Mouse (Mus musculus) kidney, adult 2 months (tissue): Measurements from ENCODE around the gene Catsperg1. TPM values are rescaled to one million over a fixed set of nuclear protein-coding genes. Genes with fewer than 3 reads are reported as not detected.

Experiments used
- DNase-seq: peaks from one replicate; pipeline ENCODE4 v3.0.0; 2021
- H3K27ac ChIP-seq: fragments of 200-500 bp; 2 replicates; pipeline ENCODE4 v1.5.1; 2012; ENCODE audit warnings: low read depth, low read length, control low read depth, inconsistent platforms; ENCODE audit not compliant: insufficient read depth
- H3K27me3 ChIP-seq: fragments of 200-500 bp; replicated peaks from 2 replicates; pipeline ENCODE4 v1.6.1; 2012; ENCODE audit warnings: mild to moderate bottlenecking, moderate library complexity, low read length, inconsistent platforms; ENCODE audit not compliant: control insufficient read depth, insufficient read depth
- H3K36me3 ChIP-seq: fragments of 200-500 bp; 2 replicates; pipeline ENCODE4 v1.6.1; 2012; ENCODE audit warnings: mild to moderate bottlenecking, moderate library complexity, low read length, inconsistent platforms; ENCODE audit not compliant: control insufficient read depth, insufficient read depth
- H3K4me1 ChIP-seq: fragments of 200-500 bp; 2 replicates; pipeline ENCODE4 v1.6.1; 2011; ENCODE audit warnings: low read length; ENCODE audit not compliant: control insufficient read depth, insufficient read depth
- H3K4me3 ChIP-seq: fragments of 200-500 bp; 2 replicates; pipeline ENCODE4 v1.5.1; 2011; ENCODE audit warnings: mild to moderate bottlenecking, low read depth, low read length, control low read depth; ENCODE audit not compliant: insufficient read depth
- CTCF ChIP-seq: fragments of 200-500 bp; conservative IDR thresholded peaks from 2 replicates; pipeline ENCODE4 v1.5.1; 2011; ENCODE audit warnings: low read depth, mild to moderate bottlenecking, control low read depth, low read length, moderate library complexity, mixed read lengths; ENCODE audit not compliant: insufficient read depth, insufficient read length
- POLR2A ChIP-seq: fragments of 200-500 bp; IDR thresholded peaks from one replicate; pipeline ENCODE4 v1.6.1; 2011; ENCODE audit warnings: low read depth, low read length, control low read depth
- WGBS: fragments of 180-500 bp; shearing (Covaris S2); methylation state at CpG from one replicate; pipeline ENCODE4 v1.1.7; 2018; 5-methylcytosine and 5-hydroxymethylcytosine counted together
- polyA plus RNA-seq: library from polyadenylated mRNA; depleted of rRNA; stranded (reverse); fragments of >200 nt; gene quantifications from 2 replicates; pipeline ENCODE4 v1.2.3, GENCODE M21; 2012; rRNA removed

The Catsperg1 gene
- polyA plus RNA-seq, result 0.86 and 1.1 TPM in 2 replicates

DNA sequence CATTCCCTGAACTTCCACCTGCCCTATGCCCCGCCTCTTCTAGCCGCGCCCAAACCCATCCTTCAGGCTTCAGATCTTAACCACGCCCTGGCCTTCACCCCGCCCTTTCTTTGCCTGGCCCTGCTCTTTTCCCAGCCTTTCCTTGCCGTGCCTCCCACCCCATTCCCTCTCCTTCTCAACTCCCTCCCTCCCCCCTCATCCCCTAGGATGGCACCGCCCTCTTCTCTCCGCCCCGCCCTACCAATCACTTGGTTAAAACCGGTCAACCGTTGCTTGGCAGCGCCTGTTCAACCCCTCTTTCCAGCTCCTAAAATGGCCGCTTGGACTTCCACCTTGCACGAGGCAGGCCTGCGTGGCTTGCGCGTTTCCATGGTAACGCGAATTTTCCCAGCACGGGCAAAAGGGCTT is at the start of gene Catsperg1:
TSS of gene Catsperg1 (minus strand) at position 361 of the 408 bp plus-strand sequence.
- Histone ChIP-seq H3K27me3 (no peaks in the 10 kb centered on the region), H3K4me1 (no peaks in the 10 kb centered on the region), H3K36me3 (no peaks in the 10 kb centered on the region), H3K4me3 (no peak within 1 kb of the TSS), H3K27ac (no peak within 1 kb of the TSS)
- 13% methylated on average over 20 of the region's 20 CpGs for WGBS
- peak; percentile 67 for DNase-seq
- TF ChIP-seq CTCF (no peak), POLR2A (no peak)

DNA sequence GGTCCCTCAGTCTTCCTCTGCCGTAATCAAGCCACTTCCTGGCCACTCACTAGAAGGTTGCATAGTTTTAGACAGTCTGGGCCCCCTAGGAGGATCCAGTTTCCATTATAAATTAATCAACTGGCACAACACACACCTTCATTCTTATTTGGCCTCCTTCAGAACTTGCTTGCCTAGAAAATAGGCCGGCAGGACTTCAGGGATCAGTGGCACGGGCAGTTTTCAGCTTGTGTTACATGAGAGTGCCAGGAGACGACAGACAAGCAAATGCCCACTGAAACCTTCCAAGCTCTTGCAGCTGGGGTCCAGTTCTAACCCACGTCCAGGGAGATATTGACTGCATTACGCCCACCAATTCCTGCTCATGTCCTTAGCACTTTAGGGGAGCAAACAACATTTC is 48.3 kb upstream of the Catsperg1 start:
- peaks cover 41% of the 10 kb centered on the region for H3K4me1 ChIP-seq
- no peak overlapping the region for H3K4me3 ChIP-seq
- WGBS, result 38% methylated on average over 6 of the region's 6 CpGs
- peak overlapping the region; percentile 44; the same call in 1 of the 2 replicates for H3K27ac ChIP-seq
- TF ChIP-seq CTCF (no peak), POLR2A (no peak)
- H3K36me3 ChIP-seq, result no peaks in the 10 kb centered on the region
- no peaks in the 10 kb centered on the region for H3K27me3 ChIP-seq
- DNase-seq, result peak; percentile 84

- no peak for DNase-seq
- H3K4me3 ChIP-seq, result no peak overlapping the region
- no peaks in the 10 kb centered on the region; the same call in 1 of the 2 replicates for H3K36me3 ChIP-seq
- no peaks in the 10 kb centered on the region for H3K27me3 ChIP-seq
- no peak overlapping the region for H3K27ac ChIP-seq
- H3K4me1 ChIP-seq, result peaks cover 24% of the 10 kb centered on the region
- 74% methylated on average over 10 of the region's 10 CpGs for WGBS
- TF ChIP-seq CTCF (no peak), POLR2A (no peak)
These were observed 46.2 kb upstream of the Catsperg1 start for GRCm38 (mm10) chr7:29259781-29260730.

DNA sequence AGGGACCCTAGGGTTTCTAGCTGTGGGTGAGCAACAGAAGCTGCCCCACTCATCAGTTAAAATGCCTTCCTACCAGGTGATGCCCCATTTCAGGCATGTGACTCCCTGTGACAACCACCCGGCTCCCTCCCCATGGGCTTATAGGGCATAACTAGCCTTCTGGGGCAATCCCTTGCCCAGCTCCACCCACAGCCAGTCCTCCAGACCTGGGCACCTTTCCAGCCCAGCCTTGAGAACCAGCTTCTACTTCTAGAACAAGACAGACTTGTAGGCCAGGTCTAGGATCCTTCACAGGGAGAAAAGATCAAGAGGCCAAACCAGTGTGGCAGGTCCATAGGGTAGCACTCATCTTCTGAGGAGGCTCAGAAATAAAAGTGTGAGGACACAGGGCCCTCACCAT is 43.5 kb upstream of the Catsperg1 start:
- TF ChIP-seq POLR2A (no peak), CTCF (no peak)
- Histone ChIP-seq H3K36me3 (no peaks in the 10 kb centered on the region; the same call in 1 of the 2 replicates), H3K4me3 (no peak overlapping the region), H3K4me1 (peaks cover 14% of the 10 kb centered on the region), H3K27me3 (no peaks in the 10 kb centered on the region), H3K27ac (no peak overlapping the region; the same call in 1 of the 2 replicates)
- WGBS, result 31% methylated on average over 1 of the region's 1 CpGs
- DNase-seq, result peak; percentile 92

- Histone ChIP-seq H3K27me3 (no peaks in the 10 kb centered on the region), H3K4me1 (peaks cover 12% of the 10 kb centered on the region; the same call in 1 of the 2 replicates), H3K27ac (no peak overlapping the region), H3K4me3 (no peak overlapping the region), H3K36me3 (no peaks in the 10 kb centered on the region; the same call in 1 of the 2 replicates)
- DNase-seq, result peak; percentile 28
- no peak for TF ChIP-seq CTCF
- TF ChIP-seq POLR2A, result no peak
- WGBS, result 47% methylated on average over 4 of the region's 4 CpGs
These were observed 42.0 kb upstream of the Catsperg1 start for GRCm38 (mm10) chr7:29255875-29256274.

- Histone ChIP-seq H3K4me3 (no peak overlapping the region), H3K36me3 (no peaks in the 10 kb centered on the region; the same call in 1 of the 2 replicates), H3K27me3 (no peaks in the 10 kb centered on the region), H3K27ac (no peak overlapping the region), H3K4me1 (peaks cover 18% of the 10 kb centered on the region; the same call in 1 of the 2 replicates)
- DNase-seq, result peak; percentile 78
- WGBS, result 40% methylated on average over 5 of the region's 5 CpGs
- TF ChIP-seq POLR2A (no peak), CTCF (no peak)
These were observed 40.0 kb upstream of the Catsperg1 start for GRCm38 (mm10) chr7:29253842-29254241.

- 67% methylated on average over 3 of the region's 3 CpGs for WGBS
- H3K27ac ChIP-seq, result no peak overlapping the region
- DNase-seq, result no peak
- TF ChIP-seq POLR2A, result no peak
- TF ChIP-seq CTCF, result no peak
- H3K4me1 ChIP-seq, result peaks cover 31% of the 10 kb centered on the region; the same call in 1 of the 2 replicates
- no peak overlapping the region for H3K4me3 ChIP-seq
- H3K36me3 ChIP-seq, result no peaks in the 10 kb centered on the region; the same call in 1 of the 2 replicates
- H3K27me3 ChIP-seq, result no peaks in the 10 kb centered on the region
These were observed 37.3 kb upstream of the Catsperg1 start for GRCm38 (mm10) chr7:29251166-29251565.
